25 mouse cellular contexts compared by ENCODE assay signal in the genomic region with DNA sequence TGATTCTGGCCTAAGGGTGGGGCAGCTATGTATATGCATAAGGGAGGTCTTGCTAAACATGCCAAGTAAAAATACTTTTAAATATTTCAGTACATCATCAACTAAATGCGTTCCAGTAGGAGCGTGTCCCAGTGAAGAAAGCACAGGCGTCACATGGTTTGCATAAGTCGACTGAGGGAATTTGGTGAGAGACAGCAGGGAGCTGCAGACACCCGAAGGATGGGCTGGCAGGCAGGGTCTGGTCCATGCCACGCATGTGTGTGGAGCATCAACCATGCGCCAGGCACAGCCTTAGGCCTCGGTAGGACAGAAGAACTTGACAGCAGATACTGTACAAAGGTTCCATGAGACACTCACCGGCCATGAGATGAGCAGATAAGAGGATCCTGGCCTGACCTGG.
DNase-seq lines count a peak whose midpoint lies in the region; ATAC-seq and TF ChIP-seq lines count a peak whose summit lies in the region.
"Had no signal": no experiment of that assay in that cellular context is flagged by ENCODE, and none has a peak within 500 bp of the region (broad histone marks: within the 10 kb centered on the region; RNA-seq: fewer than 3 reads in every experiment).

No protein-coding gene starts in this region.

- H3K36me3 ChIP-seq in forebrain, embryonic 13.5 days (ENCODE audit: poor library complexity, severe bottlenecking) = no peaks in the 10 kb centered on the region
- H3K36me3 ChIP-seq in forebrain, embryonic 10.5 days (replicated peaks) = no peaks in the 10 kb centered on the region
- H3K36me3 ChIP-seq in heart, embryonic 11.5 days (ENCODE audit: control insufficient read depth, insufficient read depth, low read length) = no peaks in the 10 kb centered on the region
- H3K36me3 ChIP-seq in heart, postnatal 0 days (replicated peaks; ENCODE audit: control insufficient read depth, insufficient read depth, low read length) = no peaks in the 10 kb centered on the region
- H3K36me3 ChIP-seq: limb, embryonic 12.5 days had no signal

- peaks cover 5% of the 10 kb centered on the region for H3K4me1 ChIP-seq in forebrain, embryonic 13.5 days
- H3K4me1 ChIP-seq in forebrain, embryonic 10.5 days = peaks cover 7% of the 10 kb centered on the region
- peaks cover 28% of the 10 kb centered on the region for H3K4me1 ChIP-seq in heart, embryonic 11.5 days (ENCODE audit: control insufficient read depth, insufficient read depth, low read length)
- peaks cover 5% of the 10 kb centered on the region for H3K4me1 ChIP-seq in heart, postnatal 0 days (ENCODE audit: control insufficient read depth, insufficient read depth)
- H3K4me1 ChIP-seq: limb, embryonic 12.5 days had no signal

- no peak overlapping the region for H3K4me3 ChIP-seq in forebrain, embryonic 13.5 days
- no peak overlapping the region for H3K4me3 ChIP-seq in forebrain, embryonic 10.5 days
- 0 out of 2 replicates have a peak overlapping the region, but pooled peaks have one; percentile 5 for H3K4me3 ChIP-seq in heart, embryonic 11.5 days (ENCODE audit: low read depth, low read length)
- no peak overlapping the region for H3K4me3 ChIP-seq in heart, postnatal 0 days (ENCODE audit: low read depth, low read length)
- H3K4me3 ChIP-seq: limb, embryonic 12.5 days had no signal

- DNase-seq in forebrain, embryonic 10.5 days (ENCODE audit: extremely low spot score, low spot score) = no peak
- DNase-seq in heart, adult 9 months (ENCODE audit: low spot score in 2 of 2) = no peak
- no peak for DNase-seq in heart, postnatal 0 days (ENCODE audit: low spot score)
- no peak for DNase-seq in heart, adult 18-20 months
- DNase-seq in right cerebral cortex, postnatal 10 days (ENCODE audit: low spot score in 2 of 2) = peak; percentile 63 to 77
- no peak for DNase-seq in right cerebral cortex, postnatal 14 days
- DNase-seq: adrenal gland, postnatal 14 days; cerebellum, adult 8-10 months; cerebellum, postnatal 36 days; embryo, embryonic 11 days; gastrocnemius, postnatal 25 days; heart, postnatal 36 days; kidney, adult 18-20 months; kidney, postnatal 4 days; liver, postnatal 0 days; thymus, postnatal 14 days had no signal

- TF ChIP-seq EP300 in heart, postnatal 0 days (IDR thresholded peaks at IDR 0.05; ENCODE audit: low read depth) = no peak

- H3K9ac ChIP-seq in forebrain, embryonic 13.5 days = no peak overlapping the region
- H3K9ac ChIP-seq in heart, embryonic 11.5 days (ENCODE audit: low read depth, low read length) = no peak overlapping the region
- H3K9ac ChIP-seq in heart, postnatal 0 days (replicated peaks; ENCODE audit: low read depth, low read length) = no peak overlapping the region
- H3K9ac ChIP-seq: hindbrain, embryonic 14.5 days; limb, embryonic 12.5 days; liver, postnatal 0 days had no signal

- no peaks in the 10 kb centered on the region for H3K9me3 ChIP-seq in forebrain, embryonic 13.5 days (replicated peaks)
- no peaks in the 10 kb centered on the region for H3K9me3 ChIP-seq in forebrain, embryonic 10.5 days
- no peaks in the 10 kb centered on the region for H3K9me3 ChIP-seq in heart, embryonic 11.5 days (replicated peaks; ENCODE audit: control insufficient read depth, low read length)
- H3K9me3 ChIP-seq in heart, postnatal 0 days (replicated peaks; ENCODE audit: control insufficient read depth, low read length) = no peaks in the 10 kb centered on the region
- H3K9me3 ChIP-seq: limb, embryonic 12.5 days had no signal

- no peak overlapping the region for H3K27ac ChIP-seq in forebrain, embryonic 13.5 days
- no peak overlapping the region for H3K27ac ChIP-seq in forebrain, embryonic 10.5 days
- 0 out of 2 replicates have a peak overlapping the region, but pooled peaks have one; percentile 10 for H3K27ac ChIP-seq in heart, embryonic 11.5 days (ENCODE audit: low read depth, low read length)
- H3K27ac ChIP-seq in heart, postnatal 0 days (ENCODE audit: low read depth) = no peak overlapping the region
- H3K27ac ChIP-seq: hindbrain, embryonic 14.5 days; limb, embryonic 12.5 days; macrophage had no signal

- WGBS in forebrain, embryonic 13.5 days = 85% methylated on average over 9 of the region's 9 CpGs
- WGBS in forebrain, embryonic 10.5 days = 86% methylated on average over 9 of the region's 9 CpGs
- WGBS in heart, embryonic 11.5 days (ENCODE audit: insufficient replicate concordance) = 72% methylated on average over 9 of the region's 9 CpGs
- 71% methylated on average over 9 of the region's 9 CpGs for WGBS in heart, postnatal 0 days

- H3K4me2 ChIP-seq in forebrain, embryonic 13.5 days = no peak overlapping the region
- peak overlapping the region; percentile 32 for H3K4me2 ChIP-seq in heart, embryonic 11.5 days
- H3K4me2 ChIP-seq in heart, postnatal 0 days (ENCODE audit: low read depth, low read length) = 0 out of 2 replicates have a peak overlapping the region, but pooled peaks have one; percentile 8
- H3K4me2 ChIP-seq: hindbrain, embryonic 14.5 days; limb, embryonic 12.5 days; liver, embryonic 11.5 days; midbrain, embryonic 11.5 days had no signal

- no peaks in the 10 kb centered on the region for H3K27me3 ChIP-seq in forebrain, embryonic 13.5 days
- no peaks in the 10 kb centered on the region for H3K27me3 ChIP-seq in forebrain, embryonic 10.5 days (ENCODE audit: poor library complexity, severe bottlenecking)
- no peaks in the 10 kb centered on the region for H3K27me3 ChIP-seq in heart, embryonic 11.5 days (ENCODE audit: control insufficient read depth, insufficient read depth, low read length)
- H3K27me3 ChIP-seq in heart, postnatal 0 days (ENCODE audit: control insufficient read depth, insufficient read depth, low read length) = no peaks in the 10 kb centered on the region

- 0 out of 2 replicates have a peak, but pooled peaks have one; percentile 21 for ATAC-seq in forebrain, embryonic 13.5 days
- ATAC-seq in heart, embryonic 11.5 days (replicated peaks; ENCODE audit: insufficient number of reproducible peaks, low FRiP score, low TSS enrichment) = no peak
- ATAC-seq in heart, postnatal 0 days (ENCODE audit: insufficient read depth, low read depth) = no peak
- ATAC-seq: inflammation-experienced regulatory T-cells, adult 6 months; liver, postnatal 0 days; lung, postnatal 0 days had no signal

- TF ChIP-seq CTCF in heart, postnatal 0 days (IDR thresholded peaks at IDR 0.05; ENCODE audit: low read depth) = no peak

Comparison
In these comparisons a context has a peak if more than half of its experiments do, and no peak if none do; other contexts are left out.
1. DNase-seq: peak in right cerebral cortex, postnatal 10 days (2 of 2); none in forebrain, embryonic 10.5 days (single experiment), heart, adult 9 months (0 of 2), heart, postnatal 0 days (single experiment), heart, adult 18-20 months (0 of 2) and right cerebral cortex, postnatal 14 days (single experiment).